Mouse (Mus musculus) lung, embryonic 16.5 days (tissue): Measurements from ENCODE around the gene Stx19. TPM values are rescaled to one million over a fixed set of nuclear protein-coding genes. Genes with fewer than 3 reads are reported as not detected.

Experiments used
- ATAC-seq: fragments of 200-750 bp; cut with Nextera tagmentation; 2 replicates; pipeline ENCODE4 v1.8.0; 2017; ENCODE audit warnings: low read depth, mild to moderate bottlenecking, moderate library complexity
- H3K27ac ChIP-seq: fragments of 300-500 bp; sonication (generic); 2 replicates; pipeline ENCODE4 v1.5.1; 2014; ENCODE audit warnings: mild to moderate bottlenecking, control low read depth, low read length
- H3K27me3 ChIP-seq: fragments of 300-500 bp; sonication (generic); 2 replicates; pipeline ENCODE4 v1.6.1; 2014; ENCODE audit warnings: low read depth, low read length, mixed read lengths; ENCODE audit not compliant: control insufficient read depth, insufficient read depth
- H3K36me3 ChIP-seq: fragments of 300-500 bp; sonication (generic); 2 replicates; pipeline ENCODE4 v1.6.1; 2014; ENCODE audit warnings: low read length; ENCODE audit not compliant: control insufficient read depth, insufficient read depth
- H3K4me1 ChIP-seq: fragments of 300-500 bp; sonication (generic); replicated peaks from 2 replicates; pipeline ENCODE4 v1.6.1; 2014; ENCODE audit warnings: low read length, mixed read lengths; ENCODE audit not compliant: control insufficient read depth, insufficient read depth
- H3K4me2 ChIP-seq: fragments of 300-500 bp; sonication (generic); 2 replicates; pipeline ENCODE4 v1.6.1; 2014; ENCODE audit warnings: low read depth, low read length, control low read depth
- H3K4me3 ChIP-seq: fragments of 300-500 bp; sonication (generic); 2 replicates; pipeline ENCODE4 v1.5.1; 2014; ENCODE audit warnings: mild to moderate bottlenecking, low read length, control low read depth
- H3K9ac ChIP-seq: fragments of 300-500 bp; sonication (generic); 2 replicates; pipeline ENCODE4 v1.6.1; 2014; ENCODE audit warnings: low read length, control low read depth
- H3K9me3 ChIP-seq: fragments of 300-500 bp; sonication (generic); 2 replicates; pipeline ENCODE4 v1.6.1; 2016; ENCODE audit warnings: low read length; ENCODE audit not compliant: control insufficient read depth
- WGBS: fragments of 180-500 bp; shearing (Covaris S2); extraction: QIAGEN DNeasy Blood & Tissue Kit; methylation state at CpG from one replicate; pipeline ENCODE4 v1.1.7; 2014; 5-methylcytosine and 5-hydroxymethylcytosine counted together
- polyA plus RNA-seq: library from polyadenylated mRNA; unstranded; fragments of >200 nt; fragmentation: Nextera tagmentation; extraction: Ambion mirVana; gene quantifications from 2 replicates; pipeline ENCODE4 v1.2.1, GENCODE M21; 2015

Stx19 gene
- polyA plus RNA-seq, 1 experiment from 2014 or later, result 4.2 TPM

DNA sequence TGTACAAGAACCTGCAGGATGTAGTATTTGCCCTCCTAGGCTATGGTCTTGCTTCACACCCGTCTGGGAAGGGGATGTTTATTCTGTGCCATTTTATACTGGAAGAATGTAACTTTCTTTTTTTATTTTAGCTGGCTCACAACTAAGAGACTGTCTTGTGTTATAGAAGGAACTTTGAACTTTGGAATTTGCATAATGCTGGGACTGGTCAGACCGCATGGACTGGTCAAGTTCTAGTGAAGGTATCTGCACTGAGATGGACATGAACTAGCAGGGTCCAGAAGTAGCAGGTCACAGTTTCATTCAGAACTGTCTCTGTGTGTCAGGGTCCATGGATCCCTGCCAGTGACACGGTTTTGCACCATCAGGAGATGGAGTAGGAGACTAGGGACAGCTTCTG, 14.6 kb upstream of the Stx19 start:
- Histone ChIP-seq H3K9ac (no peak overlapping the region), H3K4me2 (no peak overlapping the region), H3K4me1 (no peaks in the 10 kb centered on the region), H3K27ac (no peak overlapping the region), H3K4me3 (no peak overlapping the region), H3K27me3 (no peaks in the 10 kb centered on the region), H3K36me3 (no peaks in the 10 kb centered on the region), H3K9me3 (no peaks in the 10 kb centered on the region)
- WGBS, result 86% methylated on average over 3 of the region's 3 CpGs
- ATAC-seq, result no peak

DNA sequence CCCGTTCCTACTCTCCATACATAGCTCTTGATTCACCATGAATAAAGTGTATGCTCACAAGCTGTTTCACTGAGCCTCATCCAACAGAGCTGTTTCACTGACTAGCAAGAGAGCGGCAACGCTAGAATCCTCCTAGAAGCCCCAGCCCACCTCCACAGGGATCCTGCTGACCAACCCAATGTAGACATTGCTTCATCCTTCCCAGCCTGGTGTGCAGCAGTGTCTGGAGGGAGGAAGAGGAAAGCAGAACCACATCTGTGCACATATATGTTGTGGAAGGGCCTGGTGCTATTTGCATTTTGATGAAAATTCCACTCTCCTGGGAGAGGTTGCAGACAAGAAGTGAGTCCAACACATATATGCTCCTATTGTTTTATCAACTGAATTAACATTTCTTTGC, 9.9 kb upstream of the Stx19 start:
- Histone ChIP-seq H3K9ac (no peak overlapping the region), H3K4me2 (no peak overlapping the region), H3K27ac (no peak overlapping the region), H3K27me3 (no peaks in the 10 kb centered on the region), H3K4me3 (no peak overlapping the region), H3K36me3 (no peaks in the 10 kb centered on the region), H3K4me1 (peaks cover 5% of the 10 kb centered on the region), H3K9me3 (no peaks in the 10 kb centered on the region)
- no peak for ATAC-seq
- WGBS, result 93% methylated on average over 3 of the region's 3 CpGs

DNA sequence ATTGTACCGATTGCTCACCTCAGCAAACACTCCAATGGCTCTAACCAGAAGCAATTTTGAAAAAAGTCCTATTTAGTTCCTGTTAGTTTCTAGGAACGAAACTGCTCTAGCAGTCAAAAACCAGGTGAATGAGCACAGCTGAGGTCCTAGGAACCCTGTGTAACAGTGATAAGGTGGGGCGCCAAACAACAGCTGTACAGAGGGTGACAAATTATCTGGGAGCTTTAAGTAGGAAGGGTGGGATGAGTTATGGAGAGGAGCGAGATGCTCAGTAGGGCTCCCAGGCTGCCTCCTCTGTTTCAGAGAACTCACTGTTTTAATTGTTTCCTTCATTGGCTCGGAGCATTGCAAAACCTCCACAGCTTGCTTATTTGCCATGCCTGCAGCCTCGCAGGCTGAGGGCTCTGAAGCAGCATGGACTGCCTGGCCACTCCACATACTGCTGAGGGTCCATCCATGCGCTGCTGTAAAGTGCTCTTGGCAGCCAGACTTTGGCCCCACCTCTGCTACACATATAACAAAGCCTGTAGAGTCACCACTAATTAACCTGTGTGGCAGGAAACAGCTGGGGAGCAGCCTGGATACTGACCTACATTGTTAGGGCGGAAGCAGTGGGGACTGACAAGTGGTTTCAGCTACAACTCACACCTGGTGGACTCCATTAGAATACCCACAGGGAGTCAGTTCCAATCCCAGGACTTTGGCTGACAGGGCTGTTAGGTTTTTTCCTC, 7.1 kb upstream of the Stx19 start:
- ATAC-seq, result peak; percentile 93
- Histone ChIP-seq H3K27ac (peak overlapping the region; percentile 59), H3K9ac (no peak overlapping the region; the same call in 1 of the 2 replicates), H3K4me3 (no peak overlapping the region), H3K4me2 (peak overlapping the region; percentile 17; the same call in 1 of the 2 replicates), H3K4me1 (peaks cover 5% of the 10 kb centered on the region), H3K9me3 (no peaks in the 10 kb centered on the region), H3K27me3 (no peaks in the 10 kb centered on the region), H3K36me3 (no peaks in the 10 kb centered on the region)
- WGBS, result 45% methylated on average over 8 of the region's 8 CpGs

DNA sequence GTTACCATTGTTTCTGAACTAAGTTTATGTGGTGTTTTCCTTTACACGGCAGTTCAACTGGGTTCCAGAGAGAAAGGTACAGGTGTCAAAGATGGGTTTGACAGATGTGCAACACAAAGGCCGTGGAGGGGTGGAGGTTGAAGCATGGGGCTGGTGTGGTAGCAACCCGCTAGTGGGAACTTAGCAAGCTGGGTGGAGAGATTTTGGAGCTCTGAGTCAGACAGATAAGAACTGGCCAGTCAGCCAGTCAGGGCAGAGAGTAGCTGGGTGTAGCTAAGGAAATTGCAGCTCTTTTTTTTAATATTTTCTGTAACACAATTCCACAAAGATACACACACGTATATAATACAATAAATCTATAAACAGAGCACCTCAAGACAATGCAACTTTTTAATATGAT, 3.6 kb upstream of the Stx19 start:
- H3K4me2 ChIP-seq, result no peak overlapping the region
- no peaks in the 10 kb centered on the region for H3K9me3 ChIP-seq
- H3K27me3 ChIP-seq, result no peaks in the 10 kb centered on the region
- no peak overlapping the region for H3K9ac ChIP-seq
- H3K27ac ChIP-seq, result no peak overlapping the region
- no peak overlapping the region for H3K4me3 ChIP-seq
- H3K4me1 ChIP-seq, result peaks cover 12% of the 10 kb centered on the region
- 80% methylated on average over 4 of the region's 4 CpGs for WGBS
- H3K36me3 ChIP-seq, result no peaks in the 10 kb centered on the region; the same call in 1 of the 2 replicates
- ATAC-seq, result no peak

DNA sequence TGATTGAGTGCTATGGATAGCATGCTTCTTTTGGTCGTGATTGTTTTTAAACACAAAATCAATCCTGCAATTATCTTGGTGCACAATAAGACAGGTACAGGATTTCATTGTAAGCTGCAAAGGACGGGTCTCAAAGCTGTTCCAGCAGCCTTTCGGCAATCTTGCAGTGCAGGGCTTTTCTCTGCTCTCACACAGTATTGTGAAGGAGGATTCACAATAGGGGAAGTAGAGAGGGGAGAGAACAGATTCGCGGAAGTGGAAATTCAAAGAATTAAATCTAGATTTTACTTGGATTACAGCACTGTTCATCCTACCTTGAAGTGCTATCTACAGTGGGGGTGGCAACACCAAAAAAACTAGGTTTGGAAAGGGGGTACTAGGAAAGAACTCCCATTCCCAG, 686 bp upstream of the Stx19 start:
- ATAC-seq, result no peak
- 62% methylated on average over 5 of the region's 5 CpGs for WGBS

DNA sequence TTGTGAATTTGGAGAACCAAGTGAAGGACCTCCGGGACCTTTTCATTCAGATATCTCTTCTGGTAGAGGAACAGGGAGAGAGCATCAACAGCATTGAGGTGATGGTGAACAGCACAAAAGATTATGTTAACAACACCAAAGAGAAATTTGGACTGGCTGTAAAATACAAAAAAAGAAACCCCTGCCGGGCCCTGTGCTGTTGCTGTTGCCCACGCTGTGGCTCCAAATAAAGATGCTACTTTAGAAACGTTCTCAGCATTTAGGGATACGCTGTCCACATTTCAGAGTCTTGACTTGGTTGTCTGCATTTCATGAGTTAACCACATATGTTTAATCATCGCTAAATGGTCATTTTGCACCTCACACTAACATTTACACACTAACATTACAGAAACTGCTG, 8.0 kb downstream of the Stx19 start:
- Histone ChIP-seq H3K27me3 (no peaks in the 10 kb centered on the region), H3K9ac (no peak overlapping the region), H3K4me1 (no peaks in the 10 kb centered on the region), H3K4me2 (no peak overlapping the region), H3K4me3 (no peak overlapping the region), H3K9me3 (no peaks in the 10 kb centered on the region), H3K27ac (no peak overlapping the region), H3K36me3 (no peaks in the 10 kb centered on the region; the same call in 1 of the 2 replicates)
- WGBS, result 96% methylated on average over 6 of the region's 6 CpGs
- no peak for ATAC-seq

More for the DNA sequence above, 686 bp upstream of the Stx19 start:
- H3K4me2 ChIP-seq, result no peak overlapping the region
- no peaks in the 10 kb centered on the region; the same call in 1 of the 2 replicates for H3K36me3 ChIP-seq
- no peaks in the 10 kb centered on the region for H3K27me3 ChIP-seq
- H3K9me3 ChIP-seq, result no peaks in the 10 kb centered on the region
- no peak overlapping the region for H3K4me3 ChIP-seq
- peaks cover 7% of the 10 kb centered on the region; the same call in 1 of the 2 replicates for H3K4me1 ChIP-seq
- no peak overlapping the region; the same call in 1 of the 2 replicates for H3K9ac ChIP-seq
- H3K27ac ChIP-seq, result peak overlapping the region; percentile 82

DNA sequence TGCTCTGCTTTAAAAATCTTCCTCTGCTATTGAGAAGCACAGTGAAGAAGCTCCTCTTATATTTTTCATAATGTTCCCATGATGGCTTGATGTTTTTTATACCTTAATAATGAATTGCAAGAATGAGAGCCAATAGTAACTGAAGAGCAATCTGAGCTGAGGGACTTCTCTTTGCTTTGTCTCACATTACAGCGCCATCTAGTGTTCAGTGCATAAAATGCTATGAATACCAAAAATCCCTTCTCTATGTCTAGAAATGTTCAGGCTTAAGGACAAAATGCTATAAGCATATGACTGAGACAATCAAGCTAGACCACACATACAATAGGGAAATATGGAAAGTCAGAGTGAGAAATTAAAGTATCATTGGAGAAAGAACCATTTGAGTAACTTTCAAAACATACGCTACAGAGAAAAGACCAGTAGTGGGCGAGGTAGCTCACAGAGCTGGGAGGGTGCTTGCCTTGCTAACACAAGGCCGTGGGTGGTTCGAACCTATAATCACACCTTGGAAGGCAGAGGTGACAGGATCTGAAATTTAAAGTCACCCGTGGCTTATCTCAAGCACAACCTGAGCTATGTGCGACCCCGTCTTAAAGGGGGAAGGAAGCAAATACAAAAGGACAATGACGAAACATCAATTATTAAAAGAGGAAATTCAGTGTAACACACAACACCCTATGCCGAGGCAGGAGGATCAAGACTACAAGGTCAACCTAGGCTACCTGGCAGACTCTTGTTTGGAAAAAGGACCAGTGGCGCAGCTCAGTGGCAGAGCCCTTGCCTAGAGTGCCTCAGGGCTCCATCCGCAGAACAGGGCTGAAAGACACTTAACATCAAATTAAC, 11.9 kb downstream of the Stx19 start:
- no peak overlapping the region for H3K27ac ChIP-seq
- H3K9me3 ChIP-seq, result no peaks in the 10 kb centered on the region
- H3K4me1 ChIP-seq, result no peaks in the 10 kb centered on the region
- WGBS, result 68% methylated on average over 12 of the region's 12 CpGs
- no peak for ATAC-seq
- H3K4me2 ChIP-seq, result no peak overlapping the region
- no peaks in the 10 kb centered on the region for H3K27me3 ChIP-seq
- H3K4me3 ChIP-seq, result no peak overlapping the region
- no peaks in the 10 kb centered on the region for H3K36me3 ChIP-seq
- H3K9ac ChIP-seq, result no peak overlapping the region

DNA sequence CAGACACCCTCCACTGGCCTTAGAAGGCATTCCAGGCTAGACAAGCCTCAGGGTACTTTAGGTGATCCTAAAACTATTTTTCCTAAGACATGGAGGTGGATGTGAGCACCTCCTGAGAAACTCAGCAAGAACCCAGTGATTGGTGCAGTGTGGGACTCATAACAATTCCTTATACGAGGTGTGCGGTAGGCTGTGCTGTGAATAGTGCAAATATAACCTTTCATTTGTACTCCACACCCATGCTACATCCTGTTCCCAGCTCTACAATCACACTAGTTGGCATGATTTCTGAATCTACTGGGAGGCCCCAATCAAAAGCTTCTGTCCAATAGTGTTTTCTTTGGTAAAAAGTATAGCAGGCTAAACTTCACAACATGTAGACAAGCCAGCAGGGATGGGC, 17.6 kb downstream of the Stx19 start:
- 81% methylated on average over 2 of the region's 2 CpGs for WGBS
- no peaks in the 10 kb centered on the region for H3K27me3 ChIP-seq
- ATAC-seq, result no peak
- H3K27ac ChIP-seq, result no peak overlapping the region
- no peaks in the 10 kb centered on the region for H3K36me3 ChIP-seq
- H3K4me1 ChIP-seq, result no peaks in the 10 kb centered on the region
- H3K4me3 ChIP-seq, result no peak overlapping the region
- H3K4me2 ChIP-seq, result no peak overlapping the region
- H3K9ac ChIP-seq, result no peak overlapping the region
- H3K9me3 ChIP-seq, result no peaks in the 10 kb centered on the region

DNA sequence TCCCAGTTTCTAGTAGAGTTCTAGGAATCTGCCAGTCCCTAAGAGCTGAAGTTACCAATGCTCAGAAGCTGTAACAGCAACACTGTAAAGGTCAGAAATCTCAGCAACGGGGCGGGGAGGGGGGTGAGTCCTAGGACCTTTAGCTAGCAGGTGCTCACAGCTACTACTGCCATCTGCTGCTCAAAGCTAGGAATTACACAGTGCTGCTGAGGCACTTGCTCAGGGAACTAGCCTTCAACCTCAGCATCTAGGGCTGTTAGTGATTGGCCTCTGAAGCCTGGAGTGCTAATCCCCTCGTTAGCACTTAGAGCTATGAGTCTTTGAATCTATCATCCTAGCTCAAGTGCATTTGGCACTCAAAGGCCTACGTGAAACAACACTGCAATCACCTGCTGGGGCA, 18.0 kb downstream of the Stx19 start:
- H3K4me2 ChIP-seq, result no peak overlapping the region
- H3K27me3 ChIP-seq, result no peaks in the 10 kb centered on the region
- H3K4me1 ChIP-seq, result no peaks in the 10 kb centered on the region
- H3K27ac ChIP-seq, result no peak overlapping the region
- no peak overlapping the region for H3K9ac ChIP-seq
- H3K9me3 ChIP-seq, result no peaks in the 10 kb centered on the region
- no peak for ATAC-seq
- H3K4me3 ChIP-seq, result no peak overlapping the region
- H3K36me3 ChIP-seq, result no peaks in the 10 kb centered on the region
- 18% methylated on average over 4 of the region's 4 CpGs for WGBS
